Mouse (Mus musculus) heart, postnatal 25 days (tissue): Measurements from ENCODE around the gene Sema4c. TPM values are rescaled to one million over a fixed set of nuclear protein-coding genes. Genes with fewer than 3 reads are reported as not detected.

Experiments
- DNase-seq: peaks from one replicate; pipeline ENCODE4 v3.0.0; 2022; ENCODE audit warnings: low spot score
- intact Hi-C: fragments of 180-260 bp; cut with DNase I; formaldehyde crosslinking; loops from one replicate; pipeline ENCODE4 v1.15.1; 2025
- total RNA-seq, 2 experiments: library from RNA; stranded (reverse); gene quantifications; 2 replicates each; pipeline ENCODE4 v1.2.3; 2021

Gene Sema4c
- 10 to 100 TPM; 14.8 to 15.7 TPM for total RNA-seq

DNA sequence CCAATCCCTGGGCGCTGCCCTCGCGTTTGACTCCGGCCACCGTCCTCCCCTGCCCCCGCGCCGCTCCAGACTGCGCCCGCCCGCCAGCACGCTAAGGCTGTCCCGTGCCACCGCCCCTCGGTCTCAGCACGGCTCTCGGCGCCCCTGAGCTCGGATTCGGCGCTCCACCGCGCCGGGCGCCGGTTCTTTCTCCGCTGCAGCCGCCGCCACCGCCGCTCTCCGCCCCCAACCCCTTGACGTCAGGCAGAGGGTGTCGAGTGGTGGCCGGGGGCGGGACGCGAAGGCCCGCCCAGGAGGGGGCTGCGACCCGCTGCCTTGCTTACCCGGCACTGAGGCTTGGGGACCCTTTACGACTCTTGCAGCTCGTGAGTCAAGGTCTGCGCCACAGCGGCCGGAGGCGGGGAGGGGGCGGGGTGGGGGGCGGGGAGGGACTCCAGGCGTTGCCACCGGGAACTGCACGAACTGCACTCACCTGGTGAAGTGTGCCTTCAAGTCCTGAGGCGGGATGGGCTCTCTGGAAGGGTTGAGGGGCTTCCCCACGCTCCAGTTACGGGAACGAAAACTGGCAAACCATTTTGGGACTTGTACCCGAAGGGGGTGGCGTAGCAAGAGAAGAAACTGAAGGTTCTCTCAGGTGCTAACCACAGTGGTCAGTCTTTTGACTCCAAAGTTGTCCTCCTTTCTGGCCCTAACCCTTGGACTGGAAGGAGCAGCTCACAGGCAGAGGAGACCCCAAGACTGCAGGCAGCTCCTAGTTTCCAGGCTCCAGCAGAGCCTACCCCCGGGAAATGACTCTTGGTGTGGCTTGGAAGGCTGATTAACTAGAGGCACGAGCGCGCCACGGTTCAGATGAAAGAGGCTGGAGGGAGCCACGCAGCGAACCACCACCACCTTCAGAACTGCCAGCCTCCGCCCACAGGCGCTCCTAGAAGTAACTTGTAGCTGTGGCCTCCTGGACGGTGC is at the start of gene Sema4c:
TSS of gene Sema4c (minus strand) at position 319 of the 963 bp plus-strand sequence.
- DNase-seq = peak; percentile 60
- intact Hi-C loops = loop anchor here (2.0 kb wide), 2 partner anchors 22 to 54 kb away; no protein-coding TSS in a partner anchor

DNA sequence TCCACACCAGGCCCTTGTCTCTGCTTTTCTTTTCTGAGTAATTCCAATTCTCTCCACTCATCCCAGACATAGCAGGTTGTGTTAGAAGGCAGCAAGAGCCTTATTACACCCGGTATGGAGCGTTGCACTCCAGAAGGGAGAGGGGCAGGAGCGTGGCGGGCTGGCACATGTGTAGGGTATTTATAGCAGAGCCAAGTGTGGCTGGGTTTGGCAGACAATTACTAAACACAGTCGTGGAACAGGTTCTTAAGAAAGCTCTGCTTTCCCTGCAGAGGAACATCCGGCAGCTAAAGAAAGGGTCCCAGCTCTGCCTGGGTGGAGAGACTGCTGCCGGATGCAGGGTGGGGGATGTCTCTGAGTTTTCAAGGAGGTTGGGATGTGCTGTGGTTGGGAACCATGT is 48.8 kb upstream of the Sema4c start:
- intact Hi-C loops = no loop called here
- DNase-seq = no peak

DNA sequence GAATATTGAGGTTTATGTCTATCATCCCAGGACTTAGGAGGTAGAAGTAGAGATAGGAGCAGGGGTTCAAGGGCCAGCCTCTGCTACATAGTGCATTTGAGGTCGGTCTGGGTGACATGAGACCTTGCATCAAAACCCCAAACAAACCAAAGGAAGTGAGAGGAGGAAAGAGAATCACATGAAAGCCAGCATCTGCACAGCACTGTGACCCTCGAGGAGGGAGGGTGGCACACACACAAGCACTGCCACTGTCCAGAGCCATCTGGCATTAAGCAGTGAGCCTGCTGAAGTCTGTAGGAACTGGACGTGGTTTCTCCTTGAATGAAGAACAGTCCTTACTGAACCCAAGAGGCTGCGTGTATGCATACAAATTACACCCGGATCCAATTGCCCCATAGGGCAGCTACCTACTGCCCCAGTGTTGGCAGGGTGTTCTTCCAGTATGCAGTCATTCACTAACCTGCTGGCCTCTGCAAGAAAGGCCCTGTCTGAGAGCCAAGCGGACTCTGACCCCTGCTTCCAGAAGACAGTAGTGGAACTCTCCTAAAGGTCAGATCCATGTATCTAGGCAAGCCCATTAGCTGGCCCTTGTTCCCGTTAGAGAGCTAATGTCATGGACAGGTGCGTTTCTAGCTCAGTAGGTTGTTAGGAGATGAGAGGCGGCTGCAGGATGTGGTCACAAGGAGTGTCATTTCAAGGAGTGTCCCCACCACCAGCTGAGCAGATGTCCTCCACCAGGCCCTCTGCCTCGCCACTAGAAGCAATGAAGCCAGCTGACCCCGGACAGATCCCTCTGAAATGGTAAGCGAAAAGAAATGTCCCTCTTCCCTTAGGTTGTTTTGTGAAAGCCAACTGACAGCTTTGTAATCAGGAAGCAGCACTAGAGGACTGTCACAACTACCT is 46.4 kb upstream of the Sema4c start:
- no peak for DNase-seq
- intact Hi-C loops = no loop called here

DNA sequence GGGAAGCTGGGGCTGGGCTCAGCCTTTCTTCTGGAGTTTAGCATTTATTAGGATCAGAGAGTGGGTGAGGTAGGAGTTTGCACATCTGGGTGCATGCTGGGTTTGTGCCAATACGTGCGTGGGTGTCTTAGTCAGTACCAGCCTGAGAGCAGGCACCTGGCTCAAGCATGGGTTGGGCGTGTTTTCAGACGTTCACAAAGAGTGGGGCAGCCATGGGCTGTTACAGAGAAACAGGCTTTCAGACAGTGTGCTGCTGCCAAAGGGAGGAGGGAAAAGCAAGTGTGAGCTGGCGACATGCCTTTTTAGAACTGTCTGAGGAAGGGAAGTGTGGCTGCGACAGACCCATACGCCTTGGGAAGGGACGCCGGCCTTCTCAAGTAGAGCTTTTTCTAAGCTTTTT is 45.2 kb upstream of the Sema4c start:
- intact Hi-C loops = no loop called here
- DNase-seq = peak; percentile 51

DNA sequence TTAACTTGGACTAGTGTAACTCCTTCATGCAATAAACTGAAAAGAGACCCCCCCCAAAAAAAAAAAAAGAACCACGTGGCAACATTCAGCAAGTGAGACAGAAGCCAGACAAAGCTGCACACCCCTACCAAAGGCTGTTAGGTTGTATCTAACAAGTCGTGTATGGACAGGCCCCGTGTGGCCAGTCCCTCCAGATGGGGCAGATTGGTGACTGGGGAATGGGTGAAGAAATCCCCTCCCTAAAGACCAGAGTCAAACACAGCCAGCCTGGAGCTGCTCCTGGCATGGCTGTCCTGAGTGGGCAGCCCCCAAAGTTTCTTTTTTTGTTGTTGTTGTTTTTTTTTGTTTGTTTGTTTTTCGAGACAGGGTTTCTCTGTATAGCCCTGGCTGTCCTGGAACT is 44.1 kb upstream of the Sema4c start:
- no peak for DNase-seq
- intact Hi-C loops = no loop called here

DNA sequence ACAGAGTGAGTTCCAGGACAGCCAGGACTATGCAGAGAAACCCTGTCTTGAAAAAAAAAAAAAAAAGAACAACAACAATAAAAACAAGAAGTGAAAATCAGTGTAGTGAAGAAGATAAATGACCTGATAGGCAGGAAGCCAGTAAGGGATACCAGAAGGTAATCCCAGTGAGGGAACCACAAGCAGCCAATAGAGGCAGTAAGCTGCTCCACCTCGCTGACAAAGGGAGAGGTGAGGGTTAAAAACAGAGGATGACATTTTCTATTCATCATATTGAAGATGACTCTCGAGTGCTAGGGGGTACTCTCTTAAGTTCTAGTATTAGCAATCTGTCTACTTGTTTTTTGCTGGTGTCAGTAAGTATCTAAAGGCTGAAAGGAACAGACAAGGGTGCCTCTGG is 40.3 kb upstream of the Sema4c start:
- no peak for DNase-seq
- intact Hi-C loops = no loop called here

DNA sequence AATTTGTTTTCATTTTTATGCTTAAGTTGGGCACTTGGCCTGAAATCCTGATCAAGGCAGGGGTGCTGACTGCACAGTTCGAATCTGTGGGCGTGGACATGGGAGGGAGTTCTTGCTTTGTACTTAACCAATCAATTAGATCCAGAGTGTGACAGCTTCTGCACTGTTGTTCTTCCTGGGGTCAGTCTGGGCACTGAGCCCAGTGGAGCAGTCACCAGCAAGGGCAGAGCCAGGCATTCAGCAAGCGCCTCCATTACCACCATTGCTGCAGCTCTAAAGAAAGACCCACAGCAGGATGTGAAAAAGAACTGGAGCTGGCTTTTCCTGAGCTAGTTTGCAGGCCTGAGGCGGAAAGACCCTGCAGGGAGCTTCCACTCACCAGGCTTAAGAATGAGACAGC is 38.0 kb upstream of the Sema4c start:
- intact Hi-C loops = no loop called here
- no peak for DNase-seq

DNA sequence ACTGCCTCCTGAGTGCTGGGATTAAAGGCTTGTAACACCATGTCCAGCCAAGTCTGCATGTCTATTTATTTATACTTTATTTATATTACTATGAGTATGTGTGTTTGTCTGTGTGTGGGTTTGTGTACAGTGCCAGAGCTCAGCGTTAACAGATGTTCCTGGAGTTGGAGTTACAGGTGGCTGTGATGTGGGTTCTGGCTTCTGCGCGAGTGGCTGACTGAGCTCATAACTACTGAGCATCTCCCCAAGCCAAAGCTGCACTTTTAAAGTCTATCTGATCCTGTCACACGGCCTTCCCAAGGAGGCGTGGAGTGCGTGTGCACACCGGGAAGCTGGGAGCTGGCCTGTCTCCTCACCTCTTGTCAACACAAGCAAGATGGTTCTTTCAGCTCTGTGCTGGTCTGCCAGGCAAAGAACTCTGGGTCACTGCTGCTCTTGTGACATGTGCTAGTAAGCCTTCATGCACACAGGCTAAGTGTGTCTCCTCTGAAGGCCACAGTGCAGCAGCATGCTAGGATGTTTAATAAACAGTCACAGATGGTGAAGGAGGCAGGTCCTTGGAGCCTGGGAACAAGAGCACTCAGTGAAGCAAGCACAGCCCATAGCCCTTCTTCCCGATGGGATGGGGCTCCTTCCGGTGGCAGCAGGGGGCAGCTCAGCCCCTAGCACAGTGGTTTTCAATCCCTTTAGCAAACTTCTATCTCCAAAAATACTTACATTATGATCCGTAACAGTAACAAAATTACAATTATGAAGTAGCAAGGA is 37.2 kb upstream of the Sema4c start:
- intact Hi-C loops = no loop called here
- DNase-seq = no peak

DNA sequence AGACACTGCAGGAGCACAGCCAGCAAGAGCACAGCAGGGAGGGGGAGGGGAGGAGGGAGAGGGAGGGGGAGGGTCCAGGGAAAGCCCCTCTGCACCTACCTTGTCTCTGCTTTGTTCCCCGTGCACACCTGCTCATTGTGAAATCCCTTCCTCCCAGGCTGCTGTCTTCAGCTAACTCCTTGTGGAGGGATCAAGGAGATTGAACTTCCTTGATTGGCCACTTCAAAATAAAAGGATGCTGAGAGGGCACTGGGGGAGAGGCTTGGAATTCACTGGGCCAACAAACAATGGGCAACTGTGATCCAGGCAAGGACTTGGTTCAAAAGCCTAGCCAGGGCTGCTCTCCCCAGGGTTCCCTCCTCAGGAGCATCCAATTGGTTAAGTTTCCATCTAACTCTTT is 35.0 kb upstream of the Sema4c start:
- no peak for DNase-seq
- intact Hi-C loops = no loop called here

DNA sequence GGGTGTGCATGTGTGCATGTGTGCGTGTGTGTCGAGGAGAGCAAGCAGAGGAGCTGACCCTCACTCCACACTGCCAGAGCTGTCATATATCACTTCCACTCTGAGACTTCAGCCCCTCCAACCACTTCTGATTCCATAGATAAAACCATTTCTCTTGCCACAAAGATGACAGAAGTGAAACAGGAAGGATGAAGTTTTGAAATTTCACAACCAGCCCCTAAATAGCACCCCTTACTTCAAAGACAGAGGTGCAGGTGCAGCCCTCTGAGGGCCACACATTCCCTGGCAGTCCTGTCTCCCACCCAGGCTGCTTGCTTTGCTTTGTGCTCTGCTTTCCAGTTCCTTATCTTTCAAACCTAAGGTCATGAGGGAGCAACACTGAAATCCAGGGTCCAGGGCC is 33.3 kb upstream of the Sema4c start:
- intact Hi-C loops = loop anchor here (2.0 kb wide), 1 partner anchor 37 kb away; no protein-coding TSS in a partner anchor
- DNase-seq = no peak

DNA sequence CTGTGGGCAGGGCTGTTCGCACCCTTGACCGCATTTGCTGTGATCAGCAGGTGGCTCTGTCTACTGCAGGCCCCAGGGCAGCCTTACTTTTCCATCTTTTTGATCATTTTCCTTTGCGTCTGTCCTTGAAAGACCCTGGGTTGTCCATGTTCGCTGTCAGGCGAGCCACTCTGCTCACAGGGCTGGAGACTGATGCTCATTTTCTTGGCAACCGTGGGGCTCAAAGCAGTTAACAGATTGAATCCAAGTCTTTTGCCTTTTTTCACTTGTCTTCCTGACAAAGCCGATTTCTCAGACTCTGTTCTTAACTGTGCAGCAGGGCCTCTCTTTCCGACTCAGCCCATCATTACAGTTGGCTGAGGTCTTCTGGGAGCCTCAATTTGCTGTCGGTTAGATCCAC is 32.5 kb upstream of the Sema4c start:
- intact Hi-C loops = loop anchor here (2.0 kb wide), 1 partner anchor 36 kb away; no protein-coding TSS in a partner anchor

DNA sequence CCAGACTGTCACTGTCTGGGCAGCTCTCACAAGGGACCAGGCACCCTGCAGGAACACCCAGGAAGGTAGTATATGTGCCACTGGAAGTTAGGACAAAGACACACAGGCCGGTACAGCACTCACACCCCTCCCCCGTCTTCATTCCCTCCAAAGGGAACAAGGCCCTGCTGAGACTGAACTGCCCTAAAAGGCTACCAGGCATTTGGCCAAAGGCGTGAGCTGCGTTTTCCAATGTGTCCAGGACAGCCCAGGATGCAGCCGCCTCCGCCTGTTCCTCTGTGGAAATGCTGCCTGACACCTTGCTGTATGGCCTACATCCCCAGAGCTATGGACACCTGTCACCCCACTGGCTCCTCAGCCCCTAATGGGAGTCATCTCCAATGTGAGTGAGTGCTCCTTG is 31.3 kb upstream of the Sema4c start:
- DNase-seq = peak; percentile 79
- intact Hi-C loops = no loop called here

More for the DNA sequence above, 32.5 kb upstream of the Sema4c start:
- DNase-seq = no peak

DNA sequence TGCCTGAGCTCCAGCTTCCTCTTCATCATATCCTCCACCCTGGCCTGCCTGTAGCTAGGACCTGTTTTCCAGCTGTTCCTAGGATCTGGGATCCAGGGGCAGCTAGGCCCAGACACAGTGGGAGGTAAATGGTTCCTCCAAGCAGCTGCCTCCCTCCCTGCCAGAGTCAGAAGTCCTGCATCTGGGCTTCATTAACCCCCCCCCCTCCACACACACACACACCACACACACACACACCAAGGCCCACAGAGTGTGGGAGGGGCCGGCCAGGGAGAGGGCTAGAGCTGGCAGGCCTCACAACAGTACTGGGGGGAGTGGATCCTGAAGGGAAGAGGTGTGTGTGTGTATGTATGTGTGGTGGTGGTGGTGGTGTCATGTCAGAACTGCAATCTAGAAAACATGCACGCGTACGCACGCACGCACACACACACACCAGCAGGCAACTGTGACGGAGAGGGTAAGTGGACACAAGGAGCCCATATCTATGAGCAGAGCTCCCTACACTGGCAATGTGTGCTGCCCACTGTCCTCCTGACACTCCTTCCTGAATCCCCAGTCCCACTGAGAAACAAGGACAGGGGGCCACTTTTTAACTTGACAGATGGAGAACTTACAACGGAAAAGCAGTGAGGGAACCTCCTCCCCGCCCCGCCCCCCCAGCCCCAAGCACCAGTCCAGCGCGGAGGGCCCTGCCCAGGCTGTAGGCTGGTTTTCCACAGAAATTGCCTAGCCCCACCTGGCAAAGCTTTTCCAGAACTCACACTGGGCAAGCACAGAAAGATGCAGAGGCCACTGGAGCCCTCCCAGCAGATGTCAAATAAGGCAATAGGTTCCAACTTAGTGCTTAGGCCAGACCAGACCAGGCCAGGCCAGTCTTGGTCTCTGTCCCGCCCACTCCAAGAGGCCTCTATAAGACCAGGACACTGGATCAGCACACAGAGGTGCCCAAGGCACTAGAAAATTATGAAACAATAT is 30.6 kb upstream of the Sema4c start:
- intact Hi-C loops = no loop called here
- DNase-seq = peak; percentile 52

DNA sequence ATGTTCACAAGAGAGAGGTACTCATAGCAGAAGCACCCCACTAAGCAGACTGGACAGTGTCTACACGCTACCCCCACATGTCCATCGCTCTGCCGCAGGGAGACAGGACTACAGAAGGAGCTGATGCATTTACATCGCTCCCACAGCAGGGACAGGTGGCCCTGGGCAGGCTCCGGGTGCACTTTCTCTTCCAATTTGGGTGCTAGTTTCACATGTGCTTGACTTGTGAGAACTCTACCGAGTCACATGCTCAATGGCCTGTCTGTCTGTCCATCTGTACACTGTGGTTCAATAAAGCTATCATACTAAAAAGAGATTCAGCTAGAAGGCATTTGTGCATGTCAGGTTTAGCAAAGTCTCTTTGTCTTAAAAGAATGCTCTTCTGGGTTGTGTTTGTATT is 29.7 kb upstream of the Sema4c start:
- no peak for DNase-seq
- intact Hi-C loops = no loop called here

DNA sequence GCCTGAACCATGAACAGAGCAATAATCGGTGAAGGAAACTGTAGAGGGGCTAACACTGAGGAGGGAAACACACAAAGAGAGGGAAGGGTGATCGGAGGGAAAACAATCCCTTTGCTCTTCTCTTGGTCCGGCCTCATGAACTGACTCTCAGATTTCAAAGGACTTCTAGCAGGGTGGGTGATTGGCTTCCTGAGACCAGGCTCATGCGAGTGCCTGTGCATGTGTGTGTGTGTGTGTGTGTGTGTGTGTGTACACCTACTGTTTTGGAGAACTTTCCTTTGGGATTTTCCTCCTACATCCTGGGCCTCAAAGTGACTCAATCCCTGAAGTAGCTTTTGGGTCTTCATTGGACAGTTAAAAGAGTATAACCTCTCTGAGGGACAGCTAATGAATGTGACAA is 28.1 kb upstream of the Sema4c start:
- intact Hi-C loops = no loop called here
- no peak for DNase-seq

DNA sequence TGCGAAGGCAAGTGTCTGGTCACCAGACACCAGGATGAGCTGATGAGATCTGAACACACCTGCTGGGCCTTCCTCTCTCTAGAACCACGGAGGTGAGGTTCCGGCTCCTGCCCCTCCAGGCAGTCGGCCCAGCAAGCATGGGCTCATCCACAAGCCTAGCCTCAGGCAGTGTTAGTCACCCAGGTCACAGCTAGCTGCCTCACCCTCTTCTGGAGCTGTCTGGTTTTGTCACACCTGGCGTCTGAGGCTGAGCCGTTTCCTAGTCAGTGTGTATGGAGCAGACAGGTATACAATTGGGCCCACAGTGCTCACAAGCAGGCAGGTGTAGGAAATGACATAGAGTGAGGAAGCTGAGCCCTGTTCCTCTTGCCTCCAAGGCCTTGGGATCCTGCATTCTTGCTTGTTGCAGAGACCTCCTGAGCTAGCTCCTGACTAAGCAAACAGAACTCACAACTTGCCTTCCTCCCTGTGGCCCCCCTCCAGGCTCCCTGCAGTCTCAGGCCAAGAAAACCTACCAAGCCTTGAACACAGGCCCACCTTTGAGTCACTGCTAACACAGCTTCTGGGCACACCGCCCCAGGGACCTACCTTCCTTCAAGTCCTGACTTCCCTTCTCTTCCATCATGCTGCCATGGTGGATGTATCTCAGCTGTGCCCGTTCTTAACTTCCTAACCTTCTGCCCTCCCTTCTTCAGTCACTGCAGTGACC is 25.4 kb upstream of the Sema4c start:
- intact Hi-C loops = no loop called here
- no peak for DNase-seq

DNA sequence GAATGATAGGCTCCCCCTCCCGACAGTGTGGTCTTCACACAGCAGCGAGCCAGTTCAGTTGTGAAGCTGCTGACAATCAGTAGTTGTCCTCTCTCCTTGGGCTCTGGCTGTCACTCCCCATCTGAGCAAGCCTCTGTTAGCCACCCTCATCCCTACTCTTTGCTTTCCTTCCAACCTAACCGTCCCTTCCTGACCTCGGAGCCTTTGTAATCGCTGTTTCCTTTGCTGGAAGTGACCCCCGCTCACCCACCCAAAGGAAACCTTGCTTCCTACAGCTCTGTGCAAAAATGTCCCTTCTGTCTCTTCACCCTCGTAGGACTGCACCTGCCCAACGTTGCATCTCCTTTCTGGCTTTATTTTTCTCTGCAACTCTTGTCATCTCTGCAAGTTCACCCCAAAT is 24.1 kb upstream of the Sema4c start:
- no peak for DNase-seq
- intact Hi-C loops = no loop called here

DNA sequence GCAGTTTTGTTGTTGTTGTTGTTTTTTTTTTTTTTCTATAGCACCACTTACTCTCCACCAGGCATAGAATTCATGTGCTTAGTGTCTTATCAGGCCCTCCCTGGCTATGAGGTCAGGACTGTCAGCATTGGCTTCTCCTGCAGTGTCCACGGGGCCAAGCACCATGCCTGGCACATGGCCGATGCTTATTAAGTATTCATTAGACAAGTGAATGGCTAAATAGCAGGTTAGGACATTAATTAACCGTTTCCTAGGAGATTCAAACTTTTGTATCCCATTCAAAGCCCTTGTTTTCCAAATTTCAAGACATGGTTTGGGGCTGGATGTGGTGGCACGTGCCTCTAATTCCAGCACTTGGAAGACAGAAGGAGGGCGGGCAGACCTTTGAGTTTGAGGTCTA is 23.1 kb upstream of the Sema4c start:
- intact Hi-C loops = loop anchor here (2.0 kb wide), 1 partner anchor 22 kb away; the partner anchor contains the start of gene Sema4c
- DNase-seq = no peak
